Mouse (Mus musculus) mesoderm, embryonic 11.5 days (tissue): ENCODE measurements at regions not wholly inside any gene's neighbourhood (a gene's known extent, or its start where the extent isn't known, plus 50 kb on each side); places are given as distances from the start of the nearest gene placed in this dataset.

ENCODE experiments used
- DNase-seq: peaks from one replicate; pipeline ENCODE4 v3.0.0-alpha.2; 2012; ENCODE audit warnings: low read depth, low spot score

- DNase-seq: no peak
Measured at GRCm38 (mm10) chr9:33209083-33209482, 573.1 kb downstream of the Ets1 start.

GRCm38 (mm10) chr9:33214523-33214922, 578.5 kb downstream of the Ets1 start:
- no peak for DNase-seq

GRCm38 (mm10) chr9:33220981-33221380, 585.0 kb downstream of the Ets1 start:
- no peak for DNase-seq

- peak; percentile 40 for DNase-seq
Measured at GRCm38 (mm10) chr9:33222066-33222805, 586.2 kb downstream of the Ets1 start.

GRCm38 (mm10) chr9:33233699-33234131, 597.7 kb downstream of the Ets1 start:
- peak; percentile 31 for DNase-seq

GRCm38 (mm10) chr9:33238190-33238589, 602.2 kb downstream of the Ets1 start:
- DNase-seq: no peak

GRCm38 (mm10) chr9:33238846-33239245, 602.8 kb downstream of the Ets1 start:
- no peak for DNase-seq

- no peak for DNase-seq
Measured at GRCm38 (mm10) chr9:33240506-33240905, 604.5 kb downstream of the Ets1 start.

GRCm38 (mm10) chr9:33240914-33241635, 605.1 kb downstream of the Ets1 start:
- no peak for DNase-seq

GRCm38 (mm10) chr9:33246932-33247331, 610.9 kb downstream of the Ets1 start:
- peak; percentile 62 for DNase-seq

GRCm38 (mm10) chr9:33258241-33258640, 622.2 kb downstream of the Ets1 start:
- no peak for DNase-seq

GRCm38 (mm10) chr9:33260171-33260570, 624.1 kb downstream of the Ets1 start:
- peak; percentile 70 for DNase-seq

- no peak for DNase-seq
Measured at GRCm38 (mm10) chr9:33289381-33289780, 653.4 kb downstream of the Ets1 start.

- no peak for DNase-seq
Measured at GRCm38 (mm10) chr9:33292116-33292515, 656.1 kb downstream of the Ets1 start.

GRCm38 (mm10) chr9:33295925-33296324, 659.9 kb downstream of the Ets1 start:
- no peak for DNase-seq

- DNase-seq: no peak
Measured at GRCm38 (mm10) chr9:33319525-33320025, 683.6 kb downstream of the Ets1 start.

GRCm38 (mm10) chr9:33327722-33328121, 691.7 kb downstream of the Ets1 start:
- no peak for DNase-seq

- no peak for DNase-seq
Measured at GRCm38 (mm10) chr9:33350258-33350657, 714.2 kb downstream of the Ets1 start.

GRCm38 (mm10) chr9:33356621-33357020, 720.6 kb downstream of the Ets1 start:
- no peak for DNase-seq

GRCm38 (mm10) chr9:33360966-33361365, 724.9 kb downstream of the Ets1 start:
- DNase-seq: no peak

- DNase-seq: no peak
Measured at GRCm38 (mm10) chr9:33389170-33389569, 753.1 kb downstream of the Ets1 start.

GRCm38 (mm10) chr9:33404691-33405090, 768.7 kb downstream of the Ets1 start:
- DNase-seq: no peak

GRCm38 (mm10) chr9:33407517-33407916, 771.5 kb downstream of the Ets1 start:
- DNase-seq: no peak
